Mouse (Mus musculus) leukemia stem cell, adult 10-12 weeks (primary cell): ENCODE results near the gene Rcor1. TPM values are rescaled to one million over a fixed set of nuclear protein-coding genes. Genes with fewer than 3 reads are reported as not detected.

Source experiments
- polyA plus RNA-seq: library from polyadenylated mRNA; stranded (reverse); fragments of >175 nt; gene quantifications from 2 replicates; pipeline ENCODE4 v1.2.3, GENCODE M21; 2012; ENCODE audit warnings: low replicate concordance

The Rcor1 gene
- polyA plus RNA-seq = 23.0 and 41.3 TPM in 2 replicates

DNA sequence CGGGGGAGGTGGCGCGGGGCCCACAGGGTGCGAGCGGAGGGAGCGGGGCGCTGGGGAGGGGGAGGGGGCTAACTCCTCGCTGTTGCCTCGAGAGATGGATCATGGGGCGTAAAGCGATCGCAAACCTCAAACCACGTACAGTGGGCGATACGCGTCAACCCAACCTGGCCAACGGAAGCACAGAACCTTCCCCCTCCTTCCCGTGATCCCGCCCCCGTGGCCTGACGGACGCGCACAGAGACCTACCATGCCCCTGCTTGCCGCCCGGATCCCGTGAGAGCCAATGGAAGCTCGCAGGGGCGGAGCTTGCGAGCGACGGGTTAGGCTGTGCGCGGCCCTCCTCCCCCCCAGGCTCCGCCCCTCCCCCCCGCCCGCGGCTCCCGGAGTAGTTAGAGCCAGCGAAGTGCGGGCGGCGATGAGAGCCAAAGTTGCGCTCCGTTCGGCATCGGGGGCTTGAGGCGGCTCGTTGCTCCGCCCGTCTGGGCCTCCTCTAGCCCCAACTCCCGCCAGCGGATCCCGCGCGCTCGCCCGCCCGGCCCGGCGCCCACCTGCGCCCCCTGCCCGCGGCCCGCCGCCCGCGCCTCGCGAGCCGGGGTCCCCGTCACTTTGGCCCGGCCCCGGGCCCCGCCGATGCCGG, at the start of gene Rcor1:
Gene Rcor1 (plus strand): TSS at position 376 of the 637 bp plus-strand sequence.

Other genes starting within 250 kb of the Rcor1 start
- 0.16 and 0.24 TPM in 2 replicates for gene Mok, start 198.4 kb upstream of the Rcor1 start, polyA plus RNA-seq
- gene Zfp839, start 189.1 kb upstream of the Rcor1 start, polyA plus RNA-seq = 3.4 and 4.0 TPM in 2 replicates
- gene Cinp, start 150.2 kb upstream of the Rcor1 start, polyA plus RNA-seq = 3.0 and 18.1 TPM in 2 replicates
- 3.1 and 4.7 TPM in 2 replicates for gene Tecpr2, start 150.1 kb upstream of the Rcor1 start, polyA plus RNA-seq
- gene Ankrd9, start 60.3 kb upstream of the Rcor1 start, polyA plus RNA-seq = 30.1 and 50.5 TPM in 2 replicates
- gene Traf3, start 127.0 kb downstream of the Rcor1 start, polyA plus RNA-seq = 16.0 and 26.2 TPM in 2 replicates
- gene 4930595D18Rik, start 145.1 kb downstream of the Rcor1 start, polyA plus RNA-seq = 0.23 TPM in 1 of 2 replicates, not detected in the other
- gene Amn, start 231.7 kb downstream of the Rcor1 start, polyA plus RNA-seq = 0.33 and 0.59 TPM in 2 replicates